Mouse (Mus musculus) kidney, adult 18-20 months (tissue): ENCODE results near the gene Hoxd8.

Experiments
- DNase-seq: peaks from one replicate; pipeline ENCODE4 v3.0.0; 2021

The Hoxd8 gene

GRCm38 (mm10) chr2:74704393-74704998, at the start of gene Hoxd8:
TSS of gene Hoxd8 (plus strand) at chr2:74704615.
- peak; percentile 89 for DNase-seq

GRCm38 (mm10) chr2:74654743-74655419, 49.5 kb upstream of the Hoxd8 start:
- no peak for DNase-seq

GRCm38 (mm10) chr2:74655420-74655781, 49.0 kb upstream of the Hoxd8 start:
- DNase-seq = peak; percentile 38

- DNase-seq = peak; percentile 38
These were observed 48.4 kb upstream of the Hoxd8 start for GRCm38 (mm10) chr2:74655821-74656631.

GRCm38 (mm10) chr2:74656632-74657021, 47.8 kb upstream of the Hoxd8 start:
- DNase-seq = peak; percentile 29

- DNase-seq = peak; percentile 63
These were observed 47.0 kb upstream of the Hoxd8 start for GRCm38 (mm10) chr2:74657251-74658023.

- peak; percentile 21 for DNase-seq
These were observed 46.3 kb upstream of the Hoxd8 start for GRCm38 (mm10) chr2:74658024-74658666.

- peak; percentile 43 for DNase-seq
These were observed 45.6 kb upstream of the Hoxd8 start for GRCm38 (mm10) chr2:74658667-74659371.

- peak; percentile 31 for DNase-seq
These were observed 44.9 kb upstream of the Hoxd8 start, which contains the start of gene Evx2 for GRCm38 (mm10) chr2:74659507-74660005. TSS of gene Evx2 (minus strand) at chr2:74659557.

GRCm38 (mm10) chr2:74660421-74661375, 43.7 kb upstream of the Hoxd8 start:
- peak; percentile 8 for DNase-seq

GRCm38 (mm10) chr2:74661685-74662084, 42.7 kb upstream of the Hoxd8 start:
- peak; percentile 40 for DNase-seq

GRCm38 (mm10) chr2:74663291-74663925, 41.0 kb upstream of the Hoxd8 start:
- DNase-seq = peak; percentile 74

- peak; percentile 14 for DNase-seq
These were observed 38.0 kb upstream of the Hoxd8 start for GRCm38 (mm10) chr2:74666411-74666810.

GRCm38 (mm10) chr2:74667191-74667841, 37.1 kb upstream of the Hoxd8 start:
- peak; percentile 58 for DNase-seq

- no peak for DNase-seq
These were observed 36.5 kb upstream of the Hoxd8 start, which contains the start of gene Hoxd13 for GRCm38 (mm10) chr2:74667842-74668357. TSS of gene Hoxd13 (plus strand) at chr2:74668310.

GRCm38 (mm10) chr2:74668370-74669229, 35.8 kb upstream of the Hoxd8 start:
- DNase-seq = peak; percentile 61

GRCm38 (mm10) chr2:74669230-74669578, 35.2 kb upstream of the Hoxd8 start:
- no peak for DNase-seq

- peak; percentile 24 for DNase-seq
These were observed 34.7 kb upstream of the Hoxd8 start for GRCm38 (mm10) chr2:74669650-74670235.
